Mouse (Mus musculus) cortical plate, adult 2 months (tissue): ENCODE data around the gene 9330182L06Rik.

Experiments
- CTCF ChIP-seq: fragments of 200-500 bp; IDR thresholded peaks from 2 replicates; pipeline ENCODE4 v1.5.1; 2011; ENCODE audit warnings: mild to moderate bottlenecking, control low read depth, low read length; ENCODE audit not compliant: insufficient read depth; ENCODE audit errors: extremely low read depth
- POLR2A ChIP-seq: fragments of 200-500 bp; IDR thresholded peaks from 2 replicates; pipeline ENCODE4 v1.6.1; 2011; ENCODE audit warnings: mild to moderate bottlenecking, low read length, control low read depth; ENCODE audit not compliant: insufficient read depth; ENCODE audit errors: extremely low read depth

DNA sequence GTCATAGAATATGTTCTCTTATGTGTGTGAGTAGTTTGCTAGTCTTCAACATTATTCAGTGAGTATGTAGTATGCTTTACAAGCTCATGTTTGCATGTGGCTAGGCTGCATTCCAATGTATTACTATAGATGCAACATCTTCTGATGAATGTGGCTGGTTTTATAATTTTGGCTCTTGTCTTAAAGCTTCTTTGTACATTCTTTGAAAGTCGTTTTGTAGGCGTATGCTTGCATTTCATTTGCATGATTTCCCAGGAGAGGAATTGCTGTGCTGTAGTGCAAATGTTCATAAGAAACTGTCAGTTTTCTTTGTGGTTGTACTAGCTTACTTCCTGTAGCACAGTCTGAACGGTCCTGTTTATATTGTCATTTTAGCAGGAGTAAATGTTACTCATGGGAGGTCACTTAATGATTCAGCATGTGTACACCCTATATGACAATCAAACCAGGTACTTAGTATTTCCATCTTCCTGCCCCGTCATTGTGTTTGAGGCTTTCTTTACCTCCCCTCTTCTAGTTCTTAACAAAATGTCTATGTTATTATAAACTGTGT lies 38.4 kb upstream of the 9330182L06Rik start:
- TF ChIP-seq POLR2A: no peak
- no peak for TF ChIP-seq CTCF
